Mouse (Mus musculus): ENCODE data around the gene Acot3.

Gene Acot3

GRCm38 (mm10) chr12:84107012-84107411 is 55.1 kb downstream of the Acot3 start:
- DNase-seq, result peak in 1 of 2 experiments; percentile 12

- no peak for DNase-seq
Observed at GRCm38 (mm10) chr12:84107692-84108091, 55.7 kb downstream of the Acot3 start.

GRCm38 (mm10) chr12:84109924-84110323 is 58.0 kb downstream of the Acot3 start:
- no peak for DNase-seq
